Mouse (Mus musculus): ENCODE measurements at regions not wholly inside any gene's neighbourhood (a gene's known extent, or its start where the extent isn't known, plus 50 kb on each side); places are given as distances from the start of the nearest gene placed in this dataset.

- DNase-seq (ENCODE audit: low spot score) = peak; percentile 78
- Histone ChIP-seq H3K36me3 (ENCODE audit: insufficient read depth, low read length) (no peaks in the 10 kb centered on the region), H3K4me3 (replicated peaks; ENCODE audit: low read depth, low read length) (no peak overlapping the region), H3K9me3 (replicated peaks; ENCODE audit: low read length) (no peaks in the 10 kb centered on the region), H3K4me2 (ENCODE audit: low read length) (no peak overlapping the region), H3K27ac (no peak overlapping the region), H3K27me3 (ENCODE audit: insufficient read depth, low read length) (no peaks in the 10 kb centered on the region), H3K9ac (ENCODE audit: low read depth, low read length) (no peak overlapping the region), H3K4me1 (replicated peaks; ENCODE audit: insufficient read depth, low read length) (no peaks in the 10 kb centered on the region)
- 0 out of 2 replicates have a peak, but pooled peaks have one; percentile 43 for ATAC-seq (replicated peaks; ENCODE audit: low FRiP score, low read depth)
- 39% methylated on average over 7 of the region's 7 CpGs for whole genome bisulfite sequencing
- peak; percentile 83 for TF ChIP-seq CTCF (IDR thresholded peaks at IDR 0.05; ENCODE audit: low read depth)
Observed at GRCm38 (mm10) chr7:39847914-39848782, 330.6 kb downstream of the Zfp619 start.

DNA sequence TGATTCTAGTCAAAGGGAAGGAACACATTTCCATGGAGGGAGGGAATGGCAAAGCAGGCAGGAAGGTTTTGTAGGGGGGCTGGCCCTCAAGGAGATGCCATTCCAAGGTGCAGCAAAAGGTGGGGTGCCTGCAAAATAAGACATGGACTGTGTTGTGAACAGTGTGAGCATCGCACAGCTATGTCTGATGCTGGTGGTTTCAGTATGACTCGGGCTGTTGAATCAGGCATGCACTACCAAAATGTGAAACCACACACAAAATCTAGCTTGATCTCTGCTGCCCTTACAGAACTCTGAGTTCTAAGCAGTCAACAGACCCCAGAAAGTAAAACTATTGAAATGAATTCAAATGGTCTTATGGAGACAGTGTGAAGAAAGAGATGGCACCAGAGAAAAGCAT lies 339.7 kb downstream of the Zfp619 start:
- DNase-seq (ENCODE audit: low spot score) (no peak), ATAC-seq (replicated peaks; ENCODE audit: low FRiP score, low read depth) (no peak)
- Histone ChIP-seq H3K9ac (ENCODE audit: low read depth, low read length) (no peak overlapping the region), H3K36me3 (ENCODE audit: insufficient read depth, low read length) (no peaks in the 10 kb centered on the region), H3K9me3 (replicated peaks; ENCODE audit: low read length) (no peaks in the 10 kb centered on the region), H3K27me3 (ENCODE audit: insufficient read depth, low read length) (no peaks in the 10 kb centered on the region), H3K27ac (no peak overlapping the region), H3K4me1 (replicated peaks; ENCODE audit: insufficient read depth, low read length) (0 out of 2 replicates have a peak, but pooled peaks cover 2% of the 10 kb centered on the region), H3K4me3 (replicated peaks; ENCODE audit: low read depth, low read length) (no peak overlapping the region), H3K4me2 (ENCODE audit: low read length) (no peak overlapping the region)
- 94% methylated on average over 2 of the region's 2 CpGs for WGBS
- TF ChIP-seq CTCF (IDR thresholded peaks at IDR 0.05; ENCODE audit: low read depth) = no peak

DNA sequence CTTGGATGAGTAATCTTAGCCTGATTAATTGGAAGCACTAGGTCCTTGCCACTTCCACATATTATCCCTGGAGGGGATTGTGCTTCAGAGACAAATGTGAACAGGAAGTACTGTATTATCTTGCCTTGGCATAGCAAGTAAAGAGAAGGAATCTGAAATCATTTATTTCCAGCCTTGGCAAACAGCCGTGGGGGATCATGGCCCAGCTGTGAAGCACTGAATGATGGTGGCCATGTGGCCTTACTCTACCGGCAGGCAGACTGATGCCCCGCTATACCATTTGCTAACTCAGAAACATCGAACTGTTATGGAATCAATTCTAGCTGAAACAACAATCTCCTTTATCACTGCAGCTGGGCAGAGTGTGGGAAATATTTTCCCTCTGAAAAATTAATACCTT lies 345.3 kb downstream of the Zfp619 start:
- WGBS = 68% methylated on average over 4 of the region's 4 CpGs
- Histone ChIP-seq H3K9me3 (replicated peaks; ENCODE audit: low read length) (no peaks in the 10 kb centered on the region), H3K9ac (ENCODE audit: low read depth, low read length) (no peak overlapping the region), H3K27ac (no peak overlapping the region), H3K27me3 (ENCODE audit: insufficient read depth, low read length) (no peaks in the 10 kb centered on the region), H3K4me3 (replicated peaks; ENCODE audit: low read depth, low read length) (no peak overlapping the region), H3K4me1 (replicated peaks; ENCODE audit: insufficient read depth, low read length) (0 out of 2 replicates have a peak, but pooled peaks cover 3% of the 10 kb centered on the region), H3K4me2 (ENCODE audit: low read length) (no peak overlapping the region), H3K36me3 (ENCODE audit: insufficient read depth, low read length) (no peaks in the 10 kb centered on the region)
- DNase-seq (ENCODE audit: low spot score) (no peak), ATAC-seq (replicated peaks; ENCODE audit: low FRiP score, low read depth) (no peak)
- no peak for TF ChIP-seq CTCF (IDR thresholded peaks at IDR 0.05; ENCODE audit: low read depth)

DNA sequence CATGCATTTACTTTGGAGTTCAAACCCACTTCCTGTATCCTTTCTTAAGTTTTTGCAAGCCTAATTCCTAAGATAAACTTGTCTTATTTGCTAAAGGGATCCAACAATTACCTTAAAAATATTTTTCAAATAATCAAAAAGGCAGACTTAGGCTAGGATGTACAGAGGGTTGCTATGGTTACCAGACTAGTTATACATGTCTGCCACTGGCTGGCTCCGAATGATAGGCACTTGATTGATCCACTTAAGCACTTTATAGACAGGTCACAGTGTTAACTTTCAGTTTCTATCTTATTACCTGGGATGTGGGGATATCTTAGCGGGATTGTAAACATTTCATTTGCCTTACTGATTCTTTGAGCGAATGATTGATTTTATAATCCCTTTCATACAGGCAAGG lies 346.6 kb downstream of the Zfp619 start:
- no peak for TF ChIP-seq CTCF (IDR thresholded peaks at IDR 0.05; ENCODE audit: low read depth)
- 78% methylated on average over 3 of the region's 3 CpGs for WGBS

GRCm38 (mm10) chr7:39864781-39865180 lies 347.2 kb downstream of the Zfp619 start:
- Histone ChIP-seq H3K27me3 (ENCODE audit: insufficient read depth, low read length) (no peaks in the 10 kb centered on the region), H3K4me3 (replicated peaks; ENCODE audit: low read depth, low read length) (no peak overlapping the region), H3K4me2 (ENCODE audit: low read length) (no peak overlapping the region), H3K9ac (ENCODE audit: low read depth, low read length) (no peak overlapping the region), H3K27ac (no peak overlapping the region), H3K4me1 (replicated peaks; ENCODE audit: insufficient read depth, low read length) (0 out of 2 replicates have a peak, but pooled peaks cover 3% of the 10 kb centered on the region), H3K36me3 (ENCODE audit: insufficient read depth, low read length) (no peaks in the 10 kb centered on the region), H3K9me3 (replicated peaks; ENCODE audit: low read length) (no peaks in the 10 kb centered on the region)
- WGBS = 77% methylated on average over 3 of the region's 3 CpGs
- no peak for DNase-seq (ENCODE audit: low spot score)
- no peak for TF ChIP-seq CTCF (IDR thresholded peaks at IDR 0.05; ENCODE audit: low read depth)
- ATAC-seq (replicated peaks; ENCODE audit: low FRiP score, low read depth) = no peak

More for the DNA sequence above, 346.6 kb downstream of the Zfp619 start:
- H3K4me1 ChIP-seq (replicated peaks; ENCODE audit: insufficient read depth, low read length) = 0 out of 2 replicates have a peak, but pooled peaks cover 3% of the 10 kb centered on the region
- no peaks in the 10 kb centered on the region for H3K9me3 ChIP-seq (replicated peaks; ENCODE audit: low read length)
- no peak for DNase-seq (ENCODE audit: low spot score)
- no peaks in the 10 kb centered on the region for H3K27me3 ChIP-seq (ENCODE audit: insufficient read depth, low read length)
- no peak overlapping the region for H3K4me3 ChIP-seq (replicated peaks; ENCODE audit: low read depth, low read length)
- no peak overlapping the region for H3K27ac ChIP-seq
- no peak for ATAC-seq (replicated peaks; ENCODE audit: low FRiP score, low read depth)
- H3K4me2 ChIP-seq (ENCODE audit: low read length) = no peak overlapping the region
- no peaks in the 10 kb centered on the region for H3K36me3 ChIP-seq (ENCODE audit: insufficient read depth, low read length)
- H3K9ac ChIP-seq (ENCODE audit: low read depth, low read length) = no peak overlapping the region

GRCm38 (mm10) chr7:39866674-39867428 lies 349.3 kb downstream of the Zfp619 start:
- H3K4me3 ChIP-seq (replicated peaks; ENCODE audit: low read depth, low read length) = no peak overlapping the region
- DNase-seq (ENCODE audit: low spot score) (no peak), ATAC-seq (replicated peaks; ENCODE audit: low FRiP score, low read depth) (no peak)
- no peak overlapping the region for H3K4me2 ChIP-seq (ENCODE audit: low read length)
- H3K4me1 ChIP-seq (replicated peaks; ENCODE audit: insufficient read depth, low read length) = 0 out of 2 replicates have a peak, but pooled peaks cover 3% of the 10 kb centered on the region
- no peaks in the 10 kb centered on the region for H3K36me3 ChIP-seq (ENCODE audit: insufficient read depth, low read length)
- no peak for TF ChIP-seq CTCF (IDR thresholded peaks at IDR 0.05; ENCODE audit: low read depth)
- H3K27me3 ChIP-seq (ENCODE audit: insufficient read depth, low read length) = no peaks in the 10 kb centered on the region
- no peak overlapping the region for H3K27ac ChIP-seq
- no peak overlapping the region for H3K9ac ChIP-seq (ENCODE audit: low read depth, low read length)
- WGBS = 74% methylated on average over 6 of the region's 6 CpGs
- no peaks in the 10 kb centered on the region for H3K9me3 ChIP-seq (replicated peaks; ENCODE audit: low read length)

All from kidney, postnatal 0 days (tissue).